Mouse (Mus musculus) liver, embryonic 14.5 days (tissue): Measurements from ENCODE around the gene Mamstr.

Source experiments
- CTCF ChIP-seq: IDR thresholded peaks from 2 replicates; pipeline ENCODE4 v1.5.1; 2016; ENCODE audit warnings: antibody characterized with exemption, low read depth, control low read depth
- EP300 ChIP-seq: IDR thresholded peaks from 2 replicates; pipeline ENCODE4 v1.6.1; 2016; ENCODE audit warnings: antibody characterized with exemption, low read depth

- no peak for TF ChIP-seq CTCF
- no peak for TF ChIP-seq EP300
Observed at GRCm38 (mm10) chr7:45667761-45668160, 28.0 kb downstream of the Mamstr start.
